Mouse (Mus musculus) adrenal gland, postnatal 10 days (tissue): ENCODE results near the gene Phex. TPM values are rescaled to one million over a fixed set of nuclear protein-coding genes. Genes with fewer than 3 reads are reported as not detected.

Source experiments
- DNase-seq: peaks from one replicate; pipeline ENCODE4 v3.0.0; 2021; ENCODE audit warnings: mixed read lengths
- microRNA-seq: library from miRNA; unstranded; fragments of <30 nt; microRNA quantifications from one replicate; pipeline ENCODE4 v1.2.0, GENCODE M21; 2021
- total RNA-seq, 2 experiments: library from RNA; stranded (reverse); gene quantifications; 2 replicates each; pipeline ENCODE4 v1.2.3; 2021

Phex gene
- total RNA-seq, 2 experiments from 2014 or later, result 0.30 to 3.1 TPM

- DNase-seq, result no peak
These were observed 107.7 kb downstream of the Phex start for GRCm38 (mm10) chrX:157307411-157307810.

- DNase-seq, result no peak
These were observed 108.2 kb downstream of the Phex start for GRCm38 (mm10) chrX:157306796-157307405.

GRCm38 (mm10) chrX:157305852-157306232 is 109.3 kb downstream of the Phex start:
- no peak for DNase-seq

- DNase-seq, result no peak
These were observed 109.8 kb downstream of the Phex start for GRCm38 (mm10) chrX:157305193-157305851.

- no peak for DNase-seq
These were observed 122.7 kb downstream of the Phex start for GRCm38 (mm10) chrX:157292411-157292810.

- DNase-seq, result no peak
These were observed 138.5 kb downstream of the Phex start for GRCm38 (mm10) chrX:157276581-157276980.

- no peak for DNase-seq
These were observed 141.8 kb downstream of the Phex start for GRCm38 (mm10) chrX:157273291-157273690.

- DNase-seq, result no peak
These were observed 143.5 kb downstream of the Phex start for GRCm38 (mm10) chrX:157271609-157272008.

GRCm38 (mm10) chrX:157269726-157270305 is 145.3 kb downstream of the Phex start:
- no peak for DNase-seq

- DNase-seq, result no peak
These were observed 147.0 kb downstream of the Phex start for GRCm38 (mm10) chrX:157268141-157268540.

- no peak for DNase-seq
These were observed 212.4 kb downstream of the Phex start for GRCm38 (mm10) chrX:157202736-157203135.

- no peak for DNase-seq
These were observed 230.9 kb downstream of the Phex start for GRCm38 (mm10) chrX:157184167-157184566.

GRCm38 (mm10) chrX:157180845-157181244 is 234.3 kb downstream of the Phex start:
- DNase-seq, result no peak

GRCm38 (mm10) chrX:157164142-157164541 is 251.0 kb downstream of the Phex start:
- no peak for DNase-seq

- no peak for DNase-seq
These were observed 251.7 kb downstream of the Phex start for GRCm38 (mm10) chrX:157163394-157163793.

- no peak for DNase-seq
These were observed 270.4 kb downstream of the Phex start for GRCm38 (mm10) chrX:157144675-157145074.

GRCm38 (mm10) chrX:157139601-157140000 is 275.5 kb downstream of the Phex start:
- no peak for DNase-seq

Small RNA genes within 50 kb of the gene (microRNA-seq; reads per million reads assigned to microRNA genes)
- not detected for gene Gm23798

Other genes starting within 250 kb of the Phex start
- 10 to 100 TPM; 14.9 to 22.7 TPM for gene Sms, start 77.0 kb upstream of the Phex start, total RNA-seq
- gene Yy2, start 153.7 kb upstream of the Phex start, total RNA-seq, result 1 to 10 TPM in 1 of 2 experiments, not detected in 1; 1.5 TPM
- 10 to 100 TPM; 22.0 to 22.9 TPM for gene Mbtps2, start 183.4 kb upstream of the Phex start, total RNA-seq